Mouse (Mus musculus) urinary bladder, postnatal 36 days (tissue): ENCODE data around the gene Thoc6.

Experiments used
- DNase-seq, 2 experiments: peaks; one replicate each; pipeline ENCODE4 v3.0.0; 2022; ENCODE audit warnings: low spot score in 2 of 2, mixed read lengths in 1 of 2

The Thoc6 gene

DNA sequence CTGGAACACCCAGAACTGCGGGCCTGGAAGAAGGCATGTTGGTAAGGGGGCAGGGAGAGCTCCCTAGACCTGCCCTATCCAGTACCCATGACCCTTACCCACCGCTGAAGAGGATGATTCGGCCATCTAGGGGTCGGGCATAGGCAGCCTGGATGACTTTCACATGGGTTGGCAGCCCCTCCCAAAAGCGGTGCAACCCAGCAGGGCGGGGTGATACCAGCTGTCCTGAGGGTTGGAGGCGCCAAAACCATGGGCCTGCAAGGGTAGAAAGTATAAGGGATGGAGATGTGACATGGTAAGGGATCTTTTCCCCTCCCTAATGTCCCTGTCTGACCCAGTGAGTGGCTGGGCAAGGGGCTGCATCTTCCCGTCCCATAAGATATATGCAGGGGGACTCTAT lies 42.4 kb downstream of the Thoc6 start:
- no peak for DNase-seq

DNA sequence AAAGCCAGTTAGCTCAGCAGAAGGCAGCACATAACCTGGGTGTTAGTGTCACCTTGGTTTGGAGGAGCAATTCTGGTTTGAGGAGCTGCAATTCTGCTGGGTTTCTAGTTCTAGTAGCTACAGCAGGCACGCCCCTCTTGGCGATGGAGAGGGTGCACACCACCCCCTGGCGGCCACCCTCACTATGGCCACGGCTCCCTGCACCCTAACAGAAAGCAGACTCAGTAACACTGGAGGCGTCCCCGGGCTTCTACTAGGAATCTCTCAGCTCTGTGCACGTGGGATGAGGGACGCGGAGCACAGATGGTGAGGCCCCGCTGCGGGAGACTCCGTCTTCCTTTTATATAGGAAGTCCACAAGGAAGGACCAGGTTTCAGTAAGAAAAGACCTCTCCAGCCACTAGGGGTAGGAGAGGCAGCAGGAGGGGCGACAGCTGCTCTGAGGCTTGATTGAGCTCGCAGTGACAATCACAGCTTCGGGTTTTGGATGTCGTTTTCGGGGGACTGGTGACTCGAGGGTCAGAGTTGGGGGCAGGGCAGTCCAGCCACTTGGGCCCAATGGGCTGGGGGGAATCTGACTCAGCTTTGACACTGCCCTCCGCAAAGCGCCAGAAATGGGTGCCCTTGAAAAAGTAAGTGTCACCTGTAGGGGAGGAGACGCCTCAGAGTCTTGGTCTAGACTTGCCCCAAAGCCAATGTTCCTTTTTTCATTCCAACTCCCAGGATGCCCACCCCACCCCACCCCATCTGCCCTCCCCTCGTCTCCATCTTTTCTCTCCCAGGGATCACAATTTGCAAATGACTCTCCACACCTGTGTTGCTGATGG lies 43.3 kb downstream of the Thoc6 start:
- DNase-seq, result peak; percentile 74 to 81

GRCm38 (mm10) chr17:23627813-23628212 lies 45.9 kb downstream of the Thoc6 start:
- no peak for DNase-seq

- no peak for DNase-seq
Measured at GRCm38 (mm10) chr17:23620351-23620750, 53.3 kb downstream of the Thoc6 start.
